Mouse (Mus musculus) B cell, adult 2 months (primary cell): Measurements from ENCODE around the gene Gm27029.
"Not testable (repeated sequence)": the region's sequence is repeated elsewhere in the genome, so short reads cannot be mapped to it uniquely, and the experiment has no call there.

ENCODE experiments used
- DNase-seq, 2 experiments: peaks; one replicate each; pipeline ENCODE4 v3.0.0; 2022

Gene Gm27029

DNA sequence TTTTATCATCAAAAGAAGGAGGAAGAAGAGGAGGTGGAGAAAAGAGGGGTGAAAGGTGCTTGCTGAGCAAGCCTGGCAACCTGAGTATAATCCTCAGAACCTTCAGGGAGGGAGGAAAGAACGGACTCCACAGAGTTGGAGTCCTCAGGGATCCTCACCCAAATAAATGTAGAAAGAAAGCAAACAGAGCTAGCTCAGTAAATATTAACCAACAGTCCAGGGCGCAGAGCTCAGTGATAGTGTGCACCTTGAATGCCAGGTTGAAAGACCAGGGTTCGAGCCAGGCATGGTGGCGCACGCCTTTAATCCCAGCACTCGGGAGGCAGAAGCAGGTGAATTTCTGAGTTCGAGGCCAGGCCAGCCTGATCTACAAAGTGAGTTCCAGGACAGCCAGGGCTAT lies 31.0 kb upstream of the Gm27029 start:
- DNase-seq: no peak

DNA sequence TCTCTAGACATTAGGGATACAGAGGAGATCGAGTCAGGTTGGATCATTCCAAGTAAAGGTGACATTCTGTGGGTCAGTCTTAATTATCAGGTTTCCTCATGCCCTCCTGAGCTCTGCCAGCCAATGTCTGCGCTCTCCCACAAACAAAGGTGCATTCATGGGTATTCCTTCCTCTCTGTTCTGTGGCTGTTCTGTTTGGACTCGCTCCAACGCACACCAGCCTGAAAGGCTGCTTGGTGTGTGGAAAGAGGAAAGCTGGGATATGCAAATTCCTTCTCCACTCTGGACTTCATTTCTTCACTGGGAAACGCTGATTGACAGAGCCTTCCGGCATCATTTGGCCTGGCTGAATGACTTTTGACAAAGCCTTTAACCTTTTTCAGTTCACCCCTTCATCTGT lies 30.1 kb upstream of the Gm27029 start:
- DNase-seq: no peak

DNA sequence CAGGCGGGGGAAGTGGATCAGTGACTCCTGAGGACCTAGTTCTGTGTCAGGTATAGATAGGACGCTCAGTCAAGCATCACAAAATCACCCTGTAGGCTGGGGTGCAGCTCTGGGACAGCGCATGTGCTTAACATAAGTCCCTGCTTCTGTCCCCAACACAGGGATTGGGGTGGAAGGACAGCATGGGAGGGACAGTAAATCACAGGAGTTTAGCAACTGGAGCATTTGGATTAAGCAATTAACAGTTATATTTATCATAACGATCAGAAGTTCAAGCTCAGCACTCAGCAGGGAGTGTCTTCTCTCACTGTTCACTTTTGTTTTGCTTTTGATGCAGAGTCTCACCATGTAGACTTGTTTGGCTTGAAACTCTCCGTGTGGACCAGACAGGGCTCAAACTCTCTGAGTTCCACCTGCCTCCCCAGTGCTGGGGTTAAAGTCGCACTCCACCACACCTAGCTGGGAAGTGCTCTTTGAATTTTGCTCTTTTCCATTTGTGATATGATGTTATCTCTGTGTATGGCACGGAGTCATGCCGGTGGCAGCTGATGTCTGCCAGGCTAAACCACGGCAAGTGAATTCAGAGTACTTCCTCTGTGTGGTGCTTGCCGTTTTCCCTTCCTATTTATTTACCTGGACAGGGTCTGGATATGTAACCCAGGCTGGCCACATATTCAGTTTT lies 27.6 kb upstream of the Gm27029 start:
- DNase-seq: no peak

DNA sequence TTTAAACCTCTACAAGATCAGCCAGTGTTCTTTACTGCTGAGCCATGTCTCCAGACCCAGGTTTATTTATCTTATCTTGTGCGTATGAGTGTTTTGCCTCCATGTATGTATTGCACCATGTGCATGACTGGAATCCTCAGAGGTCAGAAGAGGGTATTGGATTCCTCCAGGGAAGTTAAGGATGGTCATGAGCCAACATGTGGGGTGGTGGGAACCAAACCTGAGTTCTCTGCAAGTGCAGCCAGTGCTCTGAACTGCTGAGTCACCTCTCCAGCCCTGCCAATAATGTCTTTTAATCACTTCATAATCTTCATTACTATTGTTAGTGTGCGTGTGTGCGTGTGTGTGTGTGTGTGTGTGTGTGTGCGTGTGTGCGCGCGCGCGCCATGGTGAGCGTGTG lies 26.9 kb upstream of the Gm27029 start:
- no peak for DNase-seq

DNA sequence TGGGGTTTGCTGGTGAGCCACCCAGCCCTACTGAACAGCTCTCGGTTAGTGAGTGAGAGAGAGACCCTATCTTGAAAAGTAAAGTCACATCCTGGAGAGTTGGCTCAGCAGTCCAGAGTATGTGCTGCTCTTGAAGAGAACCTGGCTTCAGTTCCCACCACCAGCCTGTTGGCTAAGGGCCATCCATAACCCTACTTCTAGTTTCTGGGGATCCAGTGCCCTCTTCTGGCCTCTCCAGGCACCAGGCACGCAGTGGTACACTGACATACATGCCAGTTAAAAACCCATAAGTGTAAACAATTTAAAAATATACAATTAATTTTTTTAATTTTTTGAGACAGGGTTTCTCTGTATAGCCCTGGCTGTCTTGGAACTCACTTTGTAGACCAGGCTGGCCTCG lies 25.8 kb upstream of the Gm27029 start:
- peak; percentile 42 to 57 for DNase-seq

DNA sequence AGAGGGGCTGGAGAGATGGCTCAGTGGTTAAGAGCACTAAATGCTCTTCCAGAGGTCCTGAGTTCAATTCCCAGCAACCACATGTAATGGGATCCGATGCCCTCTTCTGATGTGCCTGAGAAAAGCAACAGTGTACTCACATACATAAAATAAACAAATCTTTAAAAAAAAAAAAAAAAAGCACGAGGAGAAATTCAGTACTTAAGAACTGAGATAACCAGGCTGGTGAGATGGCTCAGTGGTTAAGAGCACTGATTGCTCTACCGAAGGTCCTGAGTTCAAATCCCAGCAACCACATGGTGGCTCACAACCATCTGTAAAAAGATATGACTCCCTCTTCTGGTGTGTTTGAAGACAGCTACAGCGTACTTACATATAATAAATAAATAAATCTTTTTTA lies 25.0 kb upstream of the Gm27029 start:
- not testable (repeated sequence) for DNase-seq

DNA sequence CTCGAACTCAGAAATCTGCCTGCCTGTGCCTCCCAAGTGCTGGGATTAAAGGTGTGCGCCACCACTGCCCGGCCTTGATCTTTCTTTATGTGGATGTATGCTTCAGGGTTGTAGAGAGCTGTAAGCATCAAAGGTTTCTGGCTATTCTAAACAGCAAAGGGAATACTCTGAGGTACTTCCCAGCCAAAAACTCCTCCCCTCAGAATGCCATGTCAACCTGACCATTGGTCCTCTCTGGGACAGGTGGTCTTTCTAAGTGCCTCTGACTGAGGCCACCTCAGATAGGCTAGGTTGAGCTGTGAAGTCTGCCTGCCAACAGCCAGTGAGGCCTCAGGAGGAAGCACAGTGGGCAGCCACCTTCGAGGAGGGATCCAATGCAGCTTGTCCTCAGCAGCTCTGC lies 24.3 kb upstream of the Gm27029 start:
- DNase-seq: peak; percentile 23 to 36

DNA sequence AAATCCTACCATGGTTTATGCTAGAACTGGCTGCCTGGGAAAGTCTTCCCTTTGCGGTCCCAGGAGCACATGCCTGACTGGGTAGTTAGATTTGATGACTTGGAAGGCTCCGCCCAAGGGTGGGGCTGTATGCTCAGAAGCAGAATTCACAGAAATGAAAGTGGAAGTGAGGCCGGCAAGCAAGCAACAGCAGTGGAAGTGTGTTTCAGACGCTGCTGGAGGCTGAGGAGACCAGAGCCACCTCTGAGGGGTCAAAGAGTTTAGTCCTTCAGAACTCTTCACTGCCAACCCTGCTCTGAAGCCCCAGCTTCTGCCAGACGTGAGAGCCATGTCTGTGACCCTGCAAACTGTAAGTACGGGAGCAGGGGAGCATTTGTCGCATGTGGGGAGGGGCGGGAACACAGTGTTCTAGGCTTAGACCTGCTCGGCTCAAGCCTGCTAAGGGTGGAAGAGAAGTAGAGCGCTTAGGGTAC lies 23.7 kb upstream of the Gm27029 start, which contains the start of gene Ifi35:
Gene Ifi35 (plus strand): TSS at position 134 of the 473 bp plus-strand sequence.
- DNase-seq: peak; percentile 74 to 78

DNA sequence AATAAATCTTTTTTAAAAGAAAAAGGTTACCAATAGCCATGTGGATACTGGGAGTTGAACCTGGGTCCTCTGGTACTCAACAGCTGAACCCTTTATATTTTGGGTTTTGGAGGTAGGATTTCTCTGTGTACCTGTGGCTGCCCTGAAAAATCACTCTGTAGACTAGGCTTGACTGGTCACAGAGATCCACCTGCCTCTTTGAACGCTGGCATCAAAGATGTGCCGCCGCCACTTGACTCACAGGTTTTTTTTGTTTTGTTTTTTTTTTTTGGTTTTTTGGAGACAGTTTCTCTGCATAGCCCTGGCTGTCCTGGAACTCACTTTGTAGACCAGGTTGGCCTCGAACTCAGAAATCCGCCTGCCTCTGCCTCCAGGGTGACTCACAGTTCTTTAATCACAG lies 23.2 kb upstream of the Gm27029 start:
- no peak for DNase-seq

DNA sequence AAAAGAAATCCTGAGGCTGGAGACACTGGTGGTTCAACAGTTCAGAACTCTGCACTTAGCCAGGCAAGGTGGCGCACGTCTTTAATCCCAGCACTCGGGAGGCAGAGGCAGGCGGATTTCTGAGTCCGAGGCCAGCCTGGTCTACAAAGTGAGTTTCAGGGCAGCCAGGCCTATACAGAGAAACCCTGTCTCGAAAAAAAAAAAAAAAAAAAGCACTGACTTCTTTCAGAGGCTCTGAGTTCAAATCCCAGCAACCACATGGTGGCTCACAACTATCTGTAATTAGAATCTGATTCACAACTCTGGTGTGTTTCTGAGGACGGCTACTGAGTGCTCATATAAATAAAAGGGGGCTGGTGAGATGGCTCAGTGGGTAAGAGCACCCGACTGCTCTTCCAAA lies 22.3 kb upstream of the Gm27029 start:
- DNase-seq: not testable (repeated sequence)

DNA sequence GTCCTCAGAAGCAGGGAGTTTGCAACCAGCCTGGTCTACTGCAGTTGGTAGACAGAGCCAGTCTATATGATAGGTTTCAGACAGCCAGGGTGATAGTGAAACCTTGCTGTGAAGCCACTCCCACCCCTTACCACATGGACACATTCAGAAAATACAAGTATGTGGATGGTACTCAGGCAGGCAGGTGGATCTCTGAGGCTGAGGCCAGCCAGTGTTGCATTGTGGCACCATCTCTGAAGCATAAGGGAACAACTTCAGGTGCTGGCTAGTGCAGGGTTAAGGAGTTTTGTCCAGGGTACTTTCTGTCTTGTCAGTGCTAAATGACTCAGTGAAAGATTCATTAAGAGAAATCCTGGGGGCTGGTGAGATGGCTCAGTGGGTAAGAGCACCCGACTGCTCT lies 21.7 kb upstream of the Gm27029 start:
- no peak for DNase-seq

DNA sequence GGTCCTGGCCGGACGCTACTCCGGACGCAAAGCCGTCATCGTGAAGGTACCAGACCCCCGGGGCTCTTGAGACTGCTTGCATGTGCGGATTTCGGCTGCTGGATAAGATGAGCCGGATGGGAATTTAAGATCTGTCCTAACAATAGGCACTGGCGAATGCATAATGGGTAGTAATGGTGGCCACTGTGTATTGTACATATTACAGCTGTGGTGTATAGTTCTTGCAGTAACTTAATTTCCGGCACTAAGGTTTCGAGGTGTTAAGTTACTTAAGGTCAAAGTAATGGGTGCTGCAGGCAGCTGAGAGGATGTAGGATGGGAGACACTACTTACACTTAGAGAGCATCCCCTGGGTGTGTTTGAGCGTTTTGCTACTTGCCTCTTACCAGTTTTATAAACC lies 18.2 kb upstream of the Gm27029 start:
- DNase-seq: no peak

DNA sequence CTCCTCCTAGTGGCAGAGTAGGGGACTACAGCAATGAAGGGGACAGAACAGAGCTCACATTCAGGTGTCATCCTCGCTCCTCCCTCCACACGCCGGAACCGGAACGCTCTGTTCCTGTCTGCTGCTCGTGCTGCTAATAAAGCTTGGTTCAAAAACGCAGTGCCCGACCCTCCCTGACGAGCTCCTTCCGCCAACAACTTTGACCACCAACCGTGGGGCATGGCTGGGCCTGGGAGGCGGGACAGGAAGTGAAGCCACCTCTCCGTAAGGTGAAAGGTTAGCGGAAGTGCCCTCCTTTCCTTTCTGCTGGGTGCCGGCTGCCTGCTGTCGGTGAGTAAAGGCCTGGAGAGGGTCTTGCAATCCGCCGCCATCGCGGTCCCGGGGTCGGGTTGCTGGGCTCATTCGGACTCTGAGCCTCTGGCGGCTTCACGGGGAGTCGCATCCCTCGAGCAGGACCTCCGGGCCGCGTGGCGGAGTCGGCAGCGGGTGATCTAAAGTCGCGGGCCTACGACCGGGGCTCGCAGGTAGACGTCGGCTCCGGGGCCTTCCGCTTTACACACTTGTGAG lies 17.6 kb upstream of the Gm27029 start, which contains the start of gene Rpl27:
Gene Rpl27 (plus strand): TSS at position 172 of the 567 bp plus-strand sequence.
- DNase-seq: peak; percentile 95 to 96

DNA sequence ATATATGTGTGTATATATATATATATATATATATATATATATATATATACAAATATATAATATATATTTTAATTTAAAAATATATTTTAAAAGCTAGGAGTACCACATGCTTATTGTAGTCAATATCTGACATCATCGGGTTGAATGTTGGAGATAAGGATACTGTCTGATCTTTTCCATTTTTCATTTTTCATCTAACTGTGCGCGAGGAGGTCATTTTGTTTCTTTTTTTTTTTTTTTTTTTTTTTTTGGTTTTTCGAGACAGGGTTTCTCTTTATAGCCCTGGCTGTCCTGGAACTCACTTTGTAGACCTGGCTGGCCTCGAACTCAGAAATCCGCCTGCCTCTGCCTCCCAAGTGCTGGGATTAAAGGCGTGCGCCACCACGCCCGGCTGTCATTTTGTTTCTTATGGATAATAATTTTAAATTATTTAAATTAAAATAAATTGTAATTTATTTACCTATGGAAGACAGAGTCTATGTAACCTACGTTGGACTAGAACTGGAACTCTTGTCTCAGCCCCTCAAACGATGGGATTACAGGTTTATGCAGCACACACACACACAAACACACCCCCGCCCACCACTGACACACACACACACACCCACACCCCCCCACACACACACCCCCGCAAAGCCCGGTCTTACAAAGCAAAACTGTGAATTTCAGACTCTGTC lies 17.0 kb upstream of the Gm27029 start:
- not testable (repeated sequence) for DNase-seq

DNA sequence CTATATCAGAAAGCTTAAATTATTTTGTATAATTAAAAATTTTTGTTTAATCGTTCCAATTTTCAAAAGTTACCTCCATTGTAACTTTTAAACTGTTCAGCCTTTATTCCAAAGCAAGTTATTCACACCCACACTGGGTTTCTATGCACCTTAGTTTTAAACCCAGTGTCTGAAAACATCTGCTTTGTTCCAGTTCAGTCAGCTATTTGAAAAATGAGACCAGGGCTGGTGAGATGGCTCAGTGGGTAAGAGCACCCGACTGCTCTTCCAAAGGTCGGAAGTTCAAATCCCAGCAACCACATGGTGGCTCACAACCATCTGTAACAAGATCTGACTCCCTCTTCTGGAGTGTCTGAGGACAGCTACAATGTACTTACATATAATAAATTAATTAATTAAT lies 13.4 kb upstream of the Gm27029 start:
- DNase-seq: not testable (repeated sequence)

DNA sequence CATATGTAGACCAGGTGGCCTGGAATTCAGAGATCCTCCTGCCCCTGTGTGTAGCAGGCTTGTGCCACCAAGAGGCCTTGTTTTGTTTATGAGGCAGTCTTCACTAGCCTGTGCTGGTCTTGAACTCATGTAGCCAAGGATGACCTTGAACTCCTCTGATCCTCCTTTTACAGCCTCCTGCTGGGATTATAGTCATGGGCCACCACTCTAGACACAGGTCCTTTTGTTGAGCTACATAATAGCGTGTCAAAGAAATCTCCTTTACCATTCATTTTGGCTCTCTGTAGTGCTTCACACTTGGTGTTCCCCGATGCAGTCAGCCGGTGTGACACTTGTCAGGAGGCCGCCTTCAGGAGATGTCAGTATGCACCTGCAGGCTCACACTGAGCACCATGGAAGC lies 12.3 kb upstream of the Gm27029 start:
- DNase-seq: no peak

DNA sequence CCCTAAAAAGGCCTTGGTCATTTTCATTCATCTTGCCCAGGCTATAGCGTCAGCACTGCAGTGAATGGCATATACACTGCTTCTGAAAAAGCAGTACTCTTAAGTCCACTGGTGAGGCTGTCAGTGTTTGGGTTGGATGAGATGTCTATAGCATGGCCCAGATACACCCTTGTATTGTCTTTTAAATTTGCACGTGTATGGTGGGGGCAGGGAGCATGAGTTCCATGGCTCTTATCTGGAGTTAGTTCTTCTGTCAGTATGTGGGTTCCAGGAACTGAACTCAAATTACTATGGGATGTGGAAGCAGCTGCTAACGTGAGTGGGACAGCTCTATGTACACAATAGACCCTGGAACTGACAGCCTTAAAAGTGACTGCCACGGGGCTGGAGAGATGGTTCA lies 11.2 kb upstream of the Gm27029 start:
- DNase-seq: no peak

DNA sequence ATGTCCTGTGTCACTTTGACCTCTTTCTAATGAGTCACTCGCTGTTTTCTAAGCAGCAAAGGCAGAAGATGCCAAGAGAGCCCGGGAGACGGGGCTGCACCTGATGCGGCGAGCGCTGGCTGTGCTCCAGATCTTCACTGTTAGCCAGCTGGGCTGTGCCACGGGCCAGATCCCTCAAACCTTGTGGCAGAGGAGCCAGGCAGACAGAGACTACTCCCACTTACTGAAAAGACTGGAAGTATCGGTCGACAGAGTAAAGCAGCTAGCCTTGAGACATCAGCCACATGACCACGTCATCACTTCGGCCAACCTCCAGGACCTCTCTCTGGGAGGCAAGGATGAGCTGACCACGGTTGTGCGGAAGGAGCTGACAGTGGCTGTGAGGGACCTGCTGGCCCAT lies 8.8 kb upstream of the Gm27029 start:
- DNase-seq: no peak

DNA sequence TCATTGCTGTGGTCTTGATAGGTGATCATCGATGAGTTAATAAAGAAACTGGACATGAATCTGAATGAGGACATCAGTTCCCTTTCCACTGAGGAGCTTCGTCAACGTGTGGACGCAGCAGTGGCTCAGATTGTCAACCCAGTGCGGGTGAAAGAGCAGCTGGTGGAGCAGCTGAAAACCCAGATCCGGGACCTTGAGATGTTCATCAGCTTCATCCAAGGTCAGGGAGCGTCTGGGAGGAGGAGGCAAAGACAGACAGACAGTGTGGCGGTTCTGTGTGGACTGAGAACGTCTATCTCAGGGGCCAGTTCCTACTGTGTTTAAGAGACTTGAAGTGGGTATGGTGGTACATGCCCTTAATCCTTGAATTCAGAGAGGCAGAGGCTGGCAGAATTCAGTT lies 6.7 kb upstream of the Gm27029 start:
- DNase-seq: no peak

DNA sequence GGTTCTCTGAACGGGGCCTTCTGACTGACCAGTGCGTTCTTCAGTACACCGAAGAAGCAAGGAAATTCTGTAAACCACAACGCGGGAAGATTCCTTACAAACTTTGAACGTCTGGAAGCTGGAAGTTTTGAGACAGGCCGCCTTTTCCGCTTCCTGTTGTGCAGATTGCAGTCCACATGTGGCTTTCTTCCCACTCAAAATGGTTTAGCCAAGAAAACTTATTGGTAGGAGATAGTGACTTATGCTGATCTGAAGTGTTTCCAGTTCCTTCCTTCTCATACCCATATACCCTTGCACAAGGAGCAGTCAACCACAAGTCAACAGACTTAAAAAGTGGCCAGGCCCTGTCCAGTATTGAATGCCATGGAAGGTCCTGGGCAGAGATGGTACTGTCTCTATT lies 1.6 kb upstream of the Gm27029 start:
- no peak for DNase-seq

DNA sequence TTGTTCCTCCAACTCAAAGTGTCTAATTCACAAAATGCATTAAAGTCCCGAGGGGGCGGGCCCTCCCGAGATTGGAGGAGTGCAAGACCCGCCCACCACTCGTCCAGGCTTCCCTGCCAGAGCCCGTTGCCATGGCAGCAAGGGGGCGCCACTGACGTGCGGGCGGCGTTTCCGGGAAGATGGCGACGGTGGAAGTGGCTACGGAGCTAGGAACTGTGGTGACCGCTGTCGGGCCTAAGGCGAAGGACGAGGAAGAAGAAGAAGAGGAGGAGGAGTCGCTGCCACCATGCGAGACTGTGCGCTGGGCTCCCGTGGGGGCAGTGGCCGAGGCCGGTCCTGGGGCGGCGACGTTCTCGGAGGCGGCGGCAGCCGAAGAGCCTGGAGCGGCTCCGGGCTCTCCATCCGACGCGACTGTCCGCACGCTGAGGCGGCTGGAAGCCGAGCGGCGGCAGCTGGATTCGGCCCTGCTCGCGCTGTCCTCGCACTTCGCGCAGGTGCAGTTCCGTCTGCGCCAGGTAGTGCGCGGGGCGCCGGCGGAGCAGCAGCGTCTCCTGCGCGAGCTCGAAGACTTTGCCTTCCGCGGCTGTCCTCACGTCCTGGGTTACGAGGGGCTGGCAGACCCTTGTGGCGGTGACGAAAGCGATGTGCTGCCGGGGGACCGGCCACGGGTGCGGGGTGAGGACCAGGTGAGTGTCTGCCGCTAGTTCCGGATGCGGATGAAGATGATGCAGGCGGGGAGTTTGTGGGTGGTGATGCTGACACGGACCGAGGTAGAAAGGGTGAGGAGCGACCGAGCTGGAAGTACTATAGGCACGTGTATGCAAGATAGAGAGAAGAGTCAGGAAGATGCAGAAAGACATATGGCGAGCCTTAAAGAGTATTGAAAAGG lies 573 bp upstream of the Gm27029 start, which contains the start of the genes Rundc1 and Ptges3l:
Gene Rundc1 (plus strand): TSS at position 161 of the 889 bp plus-strand sequence.
Gene Ptges3l (minus strand): TSS at position 409 of the 889 bp plus-strand sequence.
- peak; percentile 99 for DNase-seq

DNA sequence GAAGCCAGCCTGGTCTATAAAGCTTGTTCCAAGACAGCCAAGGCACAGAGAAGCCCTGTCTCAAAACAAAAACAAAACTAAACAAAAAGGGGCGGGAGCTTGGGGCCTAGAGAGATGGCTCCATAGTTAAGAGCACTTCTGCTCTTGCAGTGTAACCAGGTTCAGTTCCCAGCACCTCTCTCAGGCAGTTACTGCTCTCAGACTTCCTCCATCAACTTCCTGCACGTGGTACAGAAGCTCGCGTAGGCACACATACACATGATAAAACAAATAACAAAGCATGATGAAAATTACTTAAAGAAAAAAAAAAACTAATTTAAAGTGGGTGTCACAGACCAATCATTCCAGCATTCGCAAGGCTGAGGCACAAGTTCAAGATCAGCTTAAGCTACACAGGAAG lies 4.4 kb downstream of the Gm27029 start:
- DNase-seq: no peak

DNA sequence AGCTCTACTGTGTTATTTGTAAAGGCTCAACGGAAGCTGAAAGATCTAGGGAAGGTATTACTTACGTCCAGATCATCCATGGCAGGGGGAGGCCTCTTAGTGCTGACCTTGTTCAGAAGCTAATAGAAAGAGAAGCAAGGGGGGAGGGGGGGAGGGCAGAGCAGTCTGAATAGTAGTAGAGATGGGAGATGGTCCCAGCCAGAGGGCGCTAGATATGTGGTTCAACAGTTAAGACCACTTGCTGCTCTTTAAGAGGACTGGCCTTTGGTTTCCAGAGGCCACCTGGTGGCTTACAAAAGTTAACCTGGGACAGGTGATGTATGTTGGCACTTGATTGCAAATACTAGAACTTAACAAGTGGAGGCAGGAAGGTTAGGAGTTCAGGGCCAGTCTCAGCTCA lies 5.0 kb downstream of the Gm27029 start:
- no peak for DNase-seq
